Mouse (Mus musculus): ENCODE results near the gene Gm4924. TPM values are rescaled to one million over a fixed set of nuclear protein-coding genes. Genes with fewer than 3 reads are reported as not detected.

Gm4924 gene
- polyA plus RNA-seq (2012; rRNA removed) = 5.4 and 7.4 TPM in 2 replicates

DNA sequence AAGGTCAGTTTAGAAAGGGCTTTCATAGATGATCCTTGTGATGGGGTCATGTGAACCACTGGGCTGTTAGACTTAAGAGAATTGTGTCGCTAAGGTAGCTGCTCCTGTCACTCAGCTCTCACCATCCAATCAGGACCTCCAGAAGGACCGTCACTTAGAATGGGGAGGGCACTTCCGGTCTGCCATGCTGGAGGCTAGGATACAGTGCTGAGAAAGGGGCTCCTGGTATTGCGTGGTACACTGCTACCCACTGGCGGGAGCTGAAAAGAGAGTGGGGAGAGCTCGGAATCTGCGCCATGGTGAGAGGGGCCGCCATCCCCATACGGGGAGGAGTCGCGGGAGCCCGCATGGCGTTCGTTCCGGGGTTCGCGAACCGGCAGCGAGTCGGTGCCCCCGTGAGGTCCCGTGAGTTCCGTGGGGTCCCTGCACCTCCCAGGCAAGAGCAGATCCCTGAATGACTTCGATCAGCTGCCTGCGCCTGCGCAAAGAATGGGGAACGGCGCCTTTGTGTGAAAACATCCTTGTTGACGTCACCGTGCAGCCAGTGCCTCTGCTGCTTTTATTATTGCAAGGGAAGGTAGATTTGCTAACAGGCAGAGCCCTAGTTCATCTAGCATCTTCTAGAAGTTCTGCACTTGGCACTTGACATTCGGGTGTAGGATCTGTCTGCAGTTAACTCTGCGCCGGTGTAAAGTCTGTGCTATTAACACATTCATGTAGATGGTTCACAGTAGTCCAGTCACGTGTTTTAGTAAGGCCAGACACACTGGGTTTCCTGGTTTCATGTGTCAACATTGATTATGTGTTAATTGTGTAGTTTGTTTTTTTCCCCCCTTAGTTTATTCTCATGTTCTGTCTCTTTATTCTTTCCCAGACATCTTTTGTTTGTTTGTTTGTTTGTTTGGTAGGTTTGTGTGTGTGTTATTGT lies at the start of gene Gm4924:
Gene Gm4924 (plus strand): TSS at position 173 of the 928 bp plus-strand sequence.
- WGBS = 3% methylated on average over 34 of the region's 34 CpGs
- H3K4me1 ChIP-seq (ENCODE audit: control insufficient read depth, insufficient read depth, low read length) = no peaks in the 10 kb centered on the region
- no peaks in the 10 kb centered on the region for H3K27me3 ChIP-seq (ENCODE audit: control insufficient read depth, insufficient read depth, low read length)
- peak within 1 kb of the TSS; percentile 78 for H3K4me3 ChIP-seq (replicated peaks; ENCODE audit: insufficient read depth, low read depth, low read length)
- H3K27ac ChIP-seq (ENCODE audit: insufficient read depth, low read length) = peak within 1 kb of the TSS; percentile 96
- DNase-seq = peak; percentile 88 to 90
- TF ChIP-seq CTCF (IDR thresholded peaks at IDR 0.05; ENCODE audit: borderline replicate concordance, insufficient read depth, low read depth, low read length) (no peak), POLR2A (IDR thresholded peaks at IDR 0.05; ENCODE audit: borderline replicate concordance, insufficient read depth, low read length) (peak; percentile 74; the same call in 1 of the 2 replicates)

DNA sequence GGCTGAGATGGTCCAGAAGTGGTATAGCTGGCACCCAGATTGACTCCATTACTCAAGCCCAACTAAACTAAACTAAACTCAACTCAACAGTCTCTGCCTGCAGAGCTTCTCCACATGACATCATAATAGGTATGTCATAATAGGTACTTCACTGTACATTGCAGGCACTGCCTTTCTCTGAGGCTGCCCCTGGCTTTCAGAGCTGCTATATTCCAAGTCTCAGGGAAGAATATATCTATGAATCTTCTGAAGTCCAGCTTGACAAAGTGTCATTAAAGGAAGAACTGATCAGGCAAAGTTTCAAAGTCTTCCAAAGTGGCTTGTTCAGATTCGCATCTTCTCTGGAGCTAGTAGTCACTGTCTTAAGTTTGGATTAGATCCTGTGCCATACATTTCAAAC lies 37.6 kb upstream of the Gm4924 start, which contains the start of gene 4932415D10Rik:
Gene 4932415D10Rik (minus strand): TSS at position 101 of the 400 bp plus-strand sequence.
- Histone ChIP-seq H3K27me3 (ENCODE audit: control insufficient read depth, insufficient read depth, low read length) (no peaks in the 10 kb centered on the region), H3K4me3 (replicated peaks; ENCODE audit: insufficient read depth, low read depth, low read length) (no peak within 1 kb of the TSS), H3K27ac (ENCODE audit: insufficient read depth, low read length) (no peak within 1 kb of the TSS), H3K4me1 (ENCODE audit: control insufficient read depth, insufficient read depth, low read length) (no peaks in the 10 kb centered on the region)
- TF ChIP-seq CTCF (IDR thresholded peaks at IDR 0.05; ENCODE audit: borderline replicate concordance, insufficient read depth, low read depth, low read length) (no peak), POLR2A (IDR thresholded peaks at IDR 0.05; ENCODE audit: borderline replicate concordance, insufficient read depth, low read length) (no peak)
- WGBS = 89% methylated on average over 1 of the region's 1 CpGs
- no peak for DNase-seq

DNA sequence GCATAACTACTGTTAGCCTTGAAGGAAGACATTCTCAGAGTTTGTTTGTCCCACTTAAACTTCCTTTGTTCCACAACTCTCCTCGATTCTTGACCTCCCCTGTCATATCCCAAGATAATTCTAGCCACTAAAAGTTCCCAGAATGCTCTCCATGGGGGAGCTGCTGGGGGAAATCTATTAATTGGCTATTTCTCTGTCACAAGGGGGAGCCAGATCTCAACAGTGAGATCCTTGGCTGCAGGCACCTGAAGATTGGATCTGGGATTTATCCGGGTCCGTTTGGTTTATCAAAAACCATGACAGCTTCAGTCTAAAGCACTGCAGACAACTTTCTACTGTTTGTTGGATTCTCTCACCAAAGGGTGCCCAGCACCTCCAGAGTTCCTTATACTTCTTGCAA lies 33.9 kb upstream of the Gm4924 start:
- no peak overlapping the region for H3K4me3 ChIP-seq (replicated peaks; ENCODE audit: insufficient read depth, low read depth, low read length)

DNA sequence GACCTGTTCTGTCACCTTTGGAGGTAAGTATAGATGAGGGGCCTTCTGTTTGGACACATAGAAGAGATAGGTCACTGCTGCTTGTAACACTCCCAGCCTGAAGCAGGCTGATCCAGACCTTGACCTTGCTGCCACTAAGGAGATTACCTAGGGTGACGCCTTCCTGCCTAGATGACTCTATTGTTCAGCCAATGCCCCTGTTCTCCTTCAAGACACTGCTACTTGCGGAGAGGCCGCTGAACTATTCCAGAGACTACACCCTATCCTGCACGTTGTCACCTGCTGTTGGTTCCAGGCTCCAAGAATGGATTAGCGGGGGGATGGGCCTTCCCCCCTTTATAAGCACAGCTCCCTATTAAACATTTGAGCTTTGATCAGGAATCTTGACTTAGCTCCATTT lies 24.2 kb upstream of the Gm4924 start:
- DNase-seq = no peak
- Histone ChIP-seq H3K27me3 (ENCODE audit: control insufficient read depth, insufficient read depth, low read length) (no peaks in the 10 kb centered on the region), H3K27ac (ENCODE audit: insufficient read depth, low read length) (no peak overlapping the region), H3K4me1 (ENCODE audit: control insufficient read depth, insufficient read depth, low read length) (no peaks in the 10 kb centered on the region), H3K4me3 (replicated peaks; ENCODE audit: insufficient read depth, low read depth, low read length) (no peak overlapping the region)
- 86% methylated on average over 5 of the region's 5 CpGs for WGBS
- TF ChIP-seq CTCF (IDR thresholded peaks at IDR 0.05; ENCODE audit: borderline replicate concordance, insufficient read depth, low read depth, low read length) (no peak), POLR2A (IDR thresholded peaks at IDR 0.05; ENCODE audit: borderline replicate concordance, insufficient read depth, low read length) (no peak)

More for the DNA sequence above, 33.9 kb upstream of the Gm4924 start:
- no peaks in the 10 kb centered on the region for H3K4me1 ChIP-seq (ENCODE audit: control insufficient read depth, insufficient read depth, low read length)
- WGBS = 55% methylated on average over 3 of the region's 3 CpGs
- DNase-seq = no peak
- H3K27me3 ChIP-seq (ENCODE audit: control insufficient read depth, insufficient read depth, low read length) = no peaks in the 10 kb centered on the region
- no peak overlapping the region for H3K27ac ChIP-seq (ENCODE audit: insufficient read depth, low read length)
- TF ChIP-seq POLR2A (IDR thresholded peaks at IDR 0.05; ENCODE audit: borderline replicate concordance, insufficient read depth, low read length) = no peak
- TF ChIP-seq CTCF (IDR thresholded peaks at IDR 0.05; ENCODE audit: borderline replicate concordance, insufficient read depth, low read depth, low read length) = no peak

DNA sequence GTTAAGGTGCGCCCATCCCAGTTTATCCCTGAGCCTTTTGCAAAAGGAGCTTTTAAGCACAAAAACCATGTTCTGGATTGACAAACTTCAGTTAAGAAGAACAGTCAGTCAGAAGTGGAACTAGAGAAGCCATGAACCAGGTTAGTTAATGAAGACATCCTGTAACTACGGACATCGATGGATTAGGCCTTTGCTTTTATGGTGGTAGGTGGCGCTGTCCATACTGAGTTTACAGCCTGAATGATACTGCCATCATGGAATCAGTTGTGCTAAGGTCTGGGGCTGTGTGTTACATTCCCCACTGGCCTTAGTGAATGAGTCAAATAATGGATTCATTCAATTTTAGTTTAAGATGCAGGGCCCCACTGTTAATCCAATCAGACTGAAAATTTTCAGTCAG lies 1.3 kb downstream of the Gm4924 start:
- Histone ChIP-seq H3K4me1 (ENCODE audit: control insufficient read depth, insufficient read depth, low read length) (no peaks in the 10 kb centered on the region), H3K27ac (ENCODE audit: insufficient read depth, low read length) (no peak overlapping the region), H3K27me3 (ENCODE audit: control insufficient read depth, insufficient read depth, low read length) (no peaks in the 10 kb centered on the region), H3K4me3 (replicated peaks; ENCODE audit: insufficient read depth, low read depth, low read length) (no peak overlapping the region)
- 95% methylated on average over 4 of the region's 4 CpGs for WGBS
- no peak for DNase-seq
- no peak for TF ChIP-seq POLR2A (IDR thresholded peaks at IDR 0.05; ENCODE audit: borderline replicate concordance, insufficient read depth, low read length)
- no peak for TF ChIP-seq CTCF (IDR thresholded peaks at IDR 0.05; ENCODE audit: borderline replicate concordance, insufficient read depth, low read depth, low read length)

DNA sequence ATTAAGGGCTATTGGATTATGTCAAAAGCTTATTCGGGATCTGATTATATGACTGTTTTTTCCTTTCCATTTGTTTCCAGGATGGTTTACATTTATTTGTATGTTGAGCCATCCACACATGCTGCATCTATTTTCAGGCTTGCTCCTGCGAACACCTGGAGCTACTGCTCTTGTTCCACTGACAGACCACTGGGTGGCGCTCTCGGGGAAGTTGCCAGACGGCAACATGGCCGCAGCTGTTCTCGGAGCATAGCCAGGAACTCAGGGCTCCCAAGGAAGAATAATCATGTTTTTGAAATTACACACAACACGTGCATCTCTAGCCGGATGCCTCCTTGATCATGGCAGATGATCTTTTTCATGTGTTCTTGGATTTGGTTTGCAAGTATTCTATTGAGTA lies 7.9 kb downstream of the Gm4924 start:
- Histone ChIP-seq H3K27ac (ENCODE audit: insufficient read depth, low read length) (no peak overlapping the region), H3K4me3 (replicated peaks; ENCODE audit: insufficient read depth, low read depth, low read length) (no peak overlapping the region), H3K4me1 (ENCODE audit: control insufficient read depth, insufficient read depth, low read length) (no peaks in the 10 kb centered on the region), H3K27me3 (ENCODE audit: control insufficient read depth, insufficient read depth, low read length) (no peaks in the 10 kb centered on the region)
- 91% methylated on average over 9 of the region's 9 CpGs for WGBS
- TF ChIP-seq POLR2A (IDR thresholded peaks at IDR 0.05; ENCODE audit: borderline replicate concordance, insufficient read depth, low read length) (no peak), CTCF (IDR thresholded peaks at IDR 0.05; ENCODE audit: borderline replicate concordance, insufficient read depth, low read depth, low read length) (no peak)
- no peak for DNase-seq

DNA sequence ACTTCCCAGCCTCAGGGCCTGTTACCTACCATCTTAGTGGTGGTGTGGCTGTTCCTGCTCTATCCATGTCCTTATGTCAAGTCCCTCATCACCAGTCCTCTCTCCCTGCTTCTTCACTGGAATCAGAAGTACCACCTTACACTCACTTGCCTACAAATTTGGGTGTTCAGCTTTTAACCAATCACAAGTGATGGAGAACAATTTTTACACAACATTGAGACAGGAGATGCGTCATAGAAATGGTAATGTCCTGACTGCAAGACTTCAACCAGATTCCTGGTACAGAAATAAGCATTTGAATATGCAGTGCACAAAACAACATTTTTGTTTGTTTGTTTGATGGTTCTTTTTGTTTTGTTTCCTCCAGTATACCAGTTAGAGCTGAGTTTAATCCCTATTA lies 28.9 kb downstream of the Gm4924 start:
- TF ChIP-seq CTCF (IDR thresholded peaks at IDR 0.05; ENCODE audit: borderline replicate concordance, insufficient read depth, low read depth, low read length) (no peak), POLR2A (IDR thresholded peaks at IDR 0.05; ENCODE audit: borderline replicate concordance, insufficient read depth, low read length) (no peak)

DNA sequence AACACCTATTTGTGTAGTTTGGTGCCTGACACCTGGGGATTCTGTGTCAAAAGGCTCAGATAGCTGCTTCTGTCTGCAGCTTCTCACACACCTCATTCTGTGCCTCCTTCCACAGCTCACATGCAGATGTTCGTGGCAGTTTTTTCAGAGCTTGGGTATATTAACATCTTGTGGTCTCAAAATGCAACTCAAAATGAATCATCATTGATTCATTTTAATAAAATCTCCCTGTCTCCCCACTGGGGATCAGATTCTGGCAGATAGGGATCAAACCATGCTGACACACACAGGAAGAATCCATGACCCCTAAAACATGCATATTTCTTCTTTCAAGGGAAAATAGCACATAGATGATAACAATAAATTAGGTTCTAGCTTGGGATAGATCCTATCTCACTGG lies 55.5 kb downstream of the Gm4924 start:
- WGBS = 57% methylated on average over 1 of the region's 1 CpGs
- Histone ChIP-seq H3K27me3 (ENCODE audit: control insufficient read depth, insufficient read depth, low read length) (no peaks in the 10 kb centered on the region), H3K27ac (ENCODE audit: insufficient read depth, low read length) (no peak overlapping the region), H3K4me3 (replicated peaks; ENCODE audit: insufficient read depth, low read depth, low read length) (no peak overlapping the region), H3K4me1 (ENCODE audit: control insufficient read depth, insufficient read depth, low read length) (no peaks in the 10 kb centered on the region)
- no peak for TF ChIP-seq CTCF (IDR thresholded peaks at IDR 0.05; ENCODE audit: borderline replicate concordance, insufficient read depth, low read depth, low read length)
- TF ChIP-seq POLR2A (IDR thresholded peaks at IDR 0.05; ENCODE audit: borderline replicate concordance, insufficient read depth, low read length) = no peak
- DNase-seq = no peak

More for the DNA sequence above, 28.9 kb downstream of the Gm4924 start:
- no peak for DNase-seq
- 96% methylated on average over 1 of the region's 1 CpGs for WGBS
- H3K27me3 ChIP-seq (ENCODE audit: control insufficient read depth, insufficient read depth, low read length) = no peaks in the 10 kb centered on the region
- no peaks in the 10 kb centered on the region for H3K4me1 ChIP-seq (ENCODE audit: control insufficient read depth, insufficient read depth, low read length)
- H3K27ac ChIP-seq (ENCODE audit: insufficient read depth, low read length) = no peak overlapping the region
- no peak overlapping the region for H3K4me3 ChIP-seq (replicated peaks; ENCODE audit: insufficient read depth, low read depth, low read length)
